Mouse (Mus musculus): ENCODE results near the gene Hdgfl2. TPM values are rescaled to one million over a fixed set of nuclear protein-coding genes. Genes with fewer than 3 reads are reported as not detected.

Gene Hdgfl2
- polyA plus RNA-seq, 1 experiment from 2014 or later: 56.5 TPM

GRCm38 (mm10) chr17:56034726-56035100, 44.7 kb upstream of the Hdgfl2 start:
- Histone ChIP-seq H3K27ac (replicated peaks in 1 of 2; ENCODE audit: control insufficient read depth in 1 of 2, insufficient read depth in 1 of 2, low read depth in 2 of 2, low read length in 2 of 2) (no peak overlapping the region), H3K27me3 (ENCODE audit: control insufficient read depth, insufficient read depth, low read length) (no peaks in the 10 kb centered on the region), H3K4me3 (ENCODE audit: control insufficient read depth in 1 of 2, insufficient read depth in 1 of 2, low read depth in 1 of 2, low read length in 2 of 2) (no peak overlapping the region), H3K4me1 (ENCODE audit: control insufficient read depth in 2 of 2, insufficient read depth in 2 of 2, low read length in 2 of 2) (peaks cover 3 to 16% of the 10 kb centered on the region in 2 experiments; a peak in 3 of 4 replicates), H3K4me2 (ENCODE audit: low read length) (peak overlapping the region; percentile 65), H3K36me3 (ENCODE audit: control insufficient read depth, insufficient read depth, low read length) (peaks cover 25% of the 10 kb centered on the region), H3K9ac (ENCODE audit: low read length) (no peak overlapping the region; the same call in 1 of the 2 replicates), H3K9me3 (ENCODE audit: control insufficient read depth, low read length) (no peaks in the 10 kb centered on the region)
- 82% methylated on average over 6 of the region's 6 CpGs for WGBS
- ATAC-seq (ENCODE audit: insufficient number of reproducible peaks, insufficient read depth, low FRiP score, low read depth): no peak

- 74% methylated on average over 4 of the region's 4 CpGs for WGBS
- H3K4me2 ChIP-seq (ENCODE audit: low read length): peak overlapping the region; percentile 65
- no peaks in the 10 kb centered on the region for H3K9me3 ChIP-seq (ENCODE audit: control insufficient read depth, low read length)
- H3K9ac ChIP-seq (ENCODE audit: low read length): peak overlapping the region; percentile 96
- peaks cover 24% of the 10 kb centered on the region for H3K36me3 ChIP-seq (ENCODE audit: control insufficient read depth, insufficient read depth, low read length)
- no peak for ATAC-seq (ENCODE audit: insufficient number of reproducible peaks, insufficient read depth, low FRiP score, low read depth)
- peak overlapping the region; percentile 22 to 93 for H3K4me3 ChIP-seq (ENCODE audit: control insufficient read depth in 1 of 2, insufficient read depth in 1 of 2, low read depth in 1 of 2, low read length in 2 of 2)
- H3K4me1 ChIP-seq (ENCODE audit: control insufficient read depth in 2 of 2, insufficient read depth in 2 of 2, low read length in 2 of 2): peaks cover 3 to 16% of the 10 kb centered on the region in 2 experiments; a peak in 3 of 4 replicates
- no peak overlapping the region for H3K27ac ChIP-seq (replicated peaks in 1 of 2; ENCODE audit: control insufficient read depth in 1 of 2, insufficient read depth in 1 of 2, low read depth in 2 of 2, low read length in 2 of 2)
- H3K27me3 ChIP-seq (ENCODE audit: control insufficient read depth, insufficient read depth, low read length): no peaks in the 10 kb centered on the region
Measured at GRCm38 (mm10) chr17:56035216-56035615, 44.2 kb upstream of the Hdgfl2 start.

- H3K4me2 ChIP-seq (ENCODE audit: low read length): peak within 1 kb of the TSS; percentile 65
- H3K4me3 ChIP-seq (ENCODE audit: control insufficient read depth in 1 of 2, insufficient read depth in 1 of 2, low read depth in 1 of 2, low read length in 2 of 2): peak within 1 kb of the TSS; percentile 71 to 93
- WGBS: under 1% methylated on average over 74 of the region's 74 CpGs
- peaks cover 7 to 20% of the 10 kb centered on the region in 2 experiments for H3K4me1 ChIP-seq (ENCODE audit: control insufficient read depth in 2 of 2, insufficient read depth in 2 of 2, low read length in 2 of 2)
- H3K27me3 ChIP-seq (ENCODE audit: control insufficient read depth, insufficient read depth, low read length): no peaks in the 10 kb centered on the region
- no peaks in the 10 kb centered on the region for H3K9me3 ChIP-seq (ENCODE audit: control insufficient read depth, low read length)
- peaks cover 22% of the 10 kb centered on the region for H3K36me3 ChIP-seq (ENCODE audit: control insufficient read depth, insufficient read depth, low read length)
- ATAC-seq (ENCODE audit: insufficient number of reproducible peaks, insufficient read depth, low FRiP score, low read depth): peak; percentile 92
- H3K9ac ChIP-seq (ENCODE audit: low read length): peak within 1 kb of the TSS; percentile 96
- H3K27ac ChIP-seq (replicated peaks in 1 of 2; ENCODE audit: control insufficient read depth in 1 of 2, insufficient read depth in 1 of 2, low read depth in 2 of 2, low read length in 2 of 2): peak within 1 kb of the TSS; percentile 72 to 89
Measured at GRCm38 (mm10) chr17:56036176-56036900, 43.1 kb upstream of the Hdgfl2 start, which contains the start of gene Sh3gl1. Gene Sh3gl1, minus strand, starts transcription at chr17:56036635.

GRCm38 (mm10) chr17:56036901-56037287, 42.5 kb upstream of the Hdgfl2 start:
- WGBS: 34% methylated on average over 13 of the region's 13 CpGs
- Histone ChIP-seq H3K36me3 (ENCODE audit: control insufficient read depth, insufficient read depth, low read length) (peaks cover 22% of the 10 kb centered on the region), H3K9ac (ENCODE audit: low read length) (peak overlapping the region; percentile 69), H3K4me3 (ENCODE audit: control insufficient read depth in 1 of 2, insufficient read depth in 1 of 2, low read depth in 1 of 2, low read length in 2 of 2) (peak overlapping the region; percentile 25 to 93), H3K9me3 (ENCODE audit: control insufficient read depth, low read length) (no peaks in the 10 kb centered on the region), H3K27ac (replicated peaks in 1 of 2; ENCODE audit: control insufficient read depth in 1 of 2, insufficient read depth in 1 of 2, low read depth in 2 of 2, low read length in 2 of 2) (no peak overlapping the region; a peak in 1 of 4 replicates), H3K27me3 (ENCODE audit: control insufficient read depth, insufficient read depth, low read length) (no peaks in the 10 kb centered on the region), H3K4me2 (ENCODE audit: low read length) (peak overlapping the region; percentile 61), H3K4me1 (ENCODE audit: control insufficient read depth in 2 of 2, insufficient read depth in 2 of 2, low read length in 2 of 2) (peaks cover 7 to 24% of the 10 kb centered on the region in 2 experiments)
- ATAC-seq (ENCODE audit: insufficient number of reproducible peaks, insufficient read depth, low FRiP score, low read depth): no peak

GRCm38 (mm10) chr17:56038583-56039261, 40.7 kb upstream of the Hdgfl2 start:
- no peak overlapping the region for H3K4me3 ChIP-seq (ENCODE audit: control insufficient read depth in 1 of 2, insufficient read depth in 1 of 2, low read depth in 1 of 2, low read length in 2 of 2)
- H3K4me2 ChIP-seq (ENCODE audit: low read length): no peak overlapping the region
- H3K27me3 ChIP-seq (ENCODE audit: control insufficient read depth, insufficient read depth, low read length): no peaks in the 10 kb centered on the region
- H3K9ac ChIP-seq (ENCODE audit: low read length): no peak overlapping the region
- no peak overlapping the region for H3K27ac ChIP-seq (replicated peaks in 1 of 2; ENCODE audit: control insufficient read depth in 1 of 2, insufficient read depth in 1 of 2, low read depth in 2 of 2, low read length in 2 of 2)
- peaks cover 7 to 25% of the 10 kb centered on the region in 2 experiments for H3K4me1 ChIP-seq (ENCODE audit: control insufficient read depth in 2 of 2, insufficient read depth in 2 of 2, low read length in 2 of 2)
- H3K36me3 ChIP-seq (ENCODE audit: control insufficient read depth, insufficient read depth, low read length): peaks cover 16% of the 10 kb centered on the region
- no peak for ATAC-seq (ENCODE audit: insufficient number of reproducible peaks, insufficient read depth, low FRiP score, low read depth)
- no peaks in the 10 kb centered on the region for H3K9me3 ChIP-seq (ENCODE audit: control insufficient read depth, low read length)
- 82% methylated on average over 8 of the region's 8 CpGs for WGBS

- peaks cover 7 to 25% of the 10 kb centered on the region in 2 experiments for H3K4me1 ChIP-seq (ENCODE audit: control insufficient read depth in 2 of 2, insufficient read depth in 2 of 2, low read length in 2 of 2)
- H3K27ac ChIP-seq (replicated peaks in 1 of 2; ENCODE audit: control insufficient read depth in 1 of 2, insufficient read depth in 1 of 2, low read depth in 2 of 2, low read length in 2 of 2): no peak overlapping the region
- 71% methylated on average over 4 of the region's 4 CpGs for WGBS
- peak overlapping the region; percentile 90; the same call in 1 of the 2 replicates for H3K9ac ChIP-seq (ENCODE audit: low read length)
- H3K4me2 ChIP-seq (ENCODE audit: low read length): peak overlapping the region; percentile 92
- peaks cover 15% of the 10 kb centered on the region for H3K36me3 ChIP-seq (ENCODE audit: control insufficient read depth, insufficient read depth, low read length)
- H3K4me3 ChIP-seq (ENCODE audit: control insufficient read depth in 1 of 2, insufficient read depth in 1 of 2, low read depth in 1 of 2, low read length in 2 of 2): peak overlapping the region in 1 of 2 experiments; percentile 82; a peak in 1 of 4 replicates
- no peaks in the 10 kb centered on the region for H3K27me3 ChIP-seq (ENCODE audit: control insufficient read depth, insufficient read depth, low read length)
- H3K9me3 ChIP-seq (ENCODE audit: control insufficient read depth, low read length): no peaks in the 10 kb centered on the region
- no peak for ATAC-seq (ENCODE audit: insufficient number of reproducible peaks, insufficient read depth, low FRiP score, low read depth)
Measured at GRCm38 (mm10) chr17:56039345-56039744, 40.1 kb upstream of the Hdgfl2 start.

- peak within 1 kb of the TSS; percentile 92 for H3K4me2 ChIP-seq (ENCODE audit: low read length)
- peaks cover 5 to 19% of the 10 kb centered on the region in 2 experiments for H3K4me1 ChIP-seq (ENCODE audit: control insufficient read depth in 2 of 2, insufficient read depth in 2 of 2, low read length in 2 of 2)
- H3K27me3 ChIP-seq (ENCODE audit: control insufficient read depth, insufficient read depth, low read length): no peaks in the 10 kb centered on the region
- peak within 1 kb of the TSS; percentile 75 to 82 for H3K4me3 ChIP-seq (ENCODE audit: control insufficient read depth in 1 of 2, insufficient read depth in 1 of 2, low read depth in 1 of 2, low read length in 2 of 2)
- ATAC-seq (ENCODE audit: insufficient number of reproducible peaks, insufficient read depth, low FRiP score, low read depth): peak; percentile 81
- peak within 1 kb of the TSS; percentile 54 to 68 for H3K27ac ChIP-seq (replicated peaks in 1 of 2; ENCODE audit: control insufficient read depth in 1 of 2, insufficient read depth in 1 of 2, low read depth in 2 of 2, low read length in 2 of 2)
- peak within 1 kb of the TSS; percentile 90 for H3K9ac ChIP-seq (ENCODE audit: low read length)
- H3K36me3 ChIP-seq (ENCODE audit: control insufficient read depth, insufficient read depth, low read length): peaks cover 14% of the 10 kb centered on the region
- no peaks in the 10 kb centered on the region for H3K9me3 ChIP-seq (ENCODE audit: control insufficient read depth, low read length)
- under 1% methylated on average over 68 of the region's 68 CpGs for WGBS
Measured at GRCm38 (mm10) chr17:56040030-56040856, 39.2 kb upstream of the Hdgfl2 start, which contains the start of gene Chaf1a. Gene Chaf1a, plus strand, starts transcription at chr17:56040439.

Measured in heart, embryonic 14.5 days (tissue).